Mouse (Mus musculus): ENCODE measurements at regions not wholly inside any gene's neighbourhood (a gene's known extent, or its start where the extent isn't known, plus 50 kb on each side); places are given as distances from the start of the nearest gene placed in this dataset.

GRCm38 (mm10) chr1:76819906-76820305, 695.0 kb downstream of the Epha4 start:
- TF ChIP-seq CTCF (IDR thresholded peaks at IDR 0.05; ENCODE audit: low read depth, low read length) (no peak), EP300 (IDR thresholded peaks at IDR 0.05; ENCODE audit: insufficient read depth, low read depth, low read length) (no peak), POLR2A (IDR thresholded peaks at IDR 0.05; ENCODE audit: insufficient read depth, low read length) (no peak)
